Mouse (Mus musculus) G1E (cell line): Measurements from ENCODE around the gene Csta1.

ENCODE experiments used
- CTCF ChIP-seq: IDR thresholded peaks from 2 replicates; pipeline ENCODE4 v1.5.1; 2012; ENCODE audit warnings: low read depth, low read length, inconsistent platforms, mixed read lengths
- GATA1 ChIP-seq: IDR thresholded peaks from 2 replicates; pipeline ENCODE4 v1.6.1; 2012; ENCODE audit warnings: borderline replicate concordance, low read length, inconsistent platforms, mixed read lengths
- GATA2 ChIP-seq: IDR thresholded peaks from 2 replicates; pipeline ENCODE4 v1.6.1; 2012; ENCODE audit warnings: low read depth, low read length, inconsistent platforms, borderline replicate concordance
- POLR2AphosphoS5 ChIP-seq: IDR thresholded peaks from 2 replicates; pipeline ENCODE4 v1.6.1; 2012; ENCODE audit warnings: low read depth, low read length, inconsistent platforms; ENCODE audit not compliant: insufficient replicate concordance
- TAL1 ChIP-seq: conservative IDR thresholded peaks from 2 replicates; pipeline ENCODE4 v1.6.1; 2012; ENCODE audit warnings: low read depth, low read length, inconsistent platforms, mixed read lengths

GRCm38 (mm10) chr16:36079916-36080315, 51.1 kb downstream of the Csta1 start:
- TF ChIP-seq CTCF (no peak), GATA1 (no peak), POLR2AphosphoS5 (no peak), TAL1 (no peak), GATA2 (no peak)
